Mouse (Mus musculus) CD4-positive, CD25-positive, alpha-beta regulatory T cell, adult 4 months (primary cell): ENCODE results near the gene Ppp1cb. TPM values are rescaled to one million over a fixed set of nuclear protein-coding genes. Genes with fewer than 3 reads are reported as not detected.
A peak's percentile ranks its signal among the peaks of the same experiment; 100 is the strongest.
"Not testable (repeated sequence)": the region's sequence is repeated elsewhere in the genome, so short reads cannot be mapped to it uniquely, and the experiment has no call there.

Source experiments
- ATAC-seq: one replicate; pipeline ENCODE4 v1.8.0; 2017
- polyA plus RNA-seq, 2 experiments: library from polyadenylated mRNA; unstranded; fragments of 100-300 nt; shearing (Covaris generic); gene quantifications; one replicate each; pipeline ENCODE4 v1.2.1; 2017

Ppp1cb gene
- 100 to 1,000 TPM in 1 of 2 experiments, 10 to 100 TPM in 1; 71.3 to 138 TPM for polyA plus RNA-seq

GRCm38 (mm10) chr5:32458408-32459143, at the start of gene Ppp1cb:
Gene Ppp1cb, plus strand, starts transcription at chr5:32458843.
- ATAC-seq = peak; percentile 92

- ATAC-seq = no peak
Measured at GRCm38 (mm10) chr5:32409747-32410146, 48.9 kb upstream of the Ppp1cb start.

- no peak for ATAC-seq
Measured at GRCm38 (mm10) chr5:32410954-32411688, 47.5 kb upstream of the Ppp1cb start.

- no peak for ATAC-seq
Measured at GRCm38 (mm10) chr5:32412186-32412950, 46.3 kb upstream of the Ppp1cb start.

GRCm38 (mm10) chr5:32413083-32413482, 45.6 kb upstream of the Ppp1cb start:
- ATAC-seq = no peak

GRCm38 (mm10) chr5:32413569-32413968, 45.1 kb upstream of the Ppp1cb start:
- no peak for ATAC-seq

- ATAC-seq = no peak
Measured at GRCm38 (mm10) chr5:32414461-32414985, 44.1 kb upstream of the Ppp1cb start.

GRCm38 (mm10) chr5:32415554-32415953, 43.1 kb upstream of the Ppp1cb start:
- no peak for ATAC-seq

GRCm38 (mm10) chr5:32416881-32417280, 41.8 kb upstream of the Ppp1cb start:
- ATAC-seq = no peak

- no peak for ATAC-seq
Measured at GRCm38 (mm10) chr5:32422081-32422589, 36.5 kb upstream of the Ppp1cb start.

GRCm38 (mm10) chr5:32423339-32424046, 35.1 kb upstream of the Ppp1cb start:
- no peak for ATAC-seq

- ATAC-seq = no peak
Measured at GRCm38 (mm10) chr5:32424464-32424863, 34.2 kb upstream of the Ppp1cb start.

GRCm38 (mm10) chr5:32425485-32426171, 33.0 kb upstream of the Ppp1cb start:
- no peak for ATAC-seq

GRCm38 (mm10) chr5:32430399-32430798, 28.2 kb upstream of the Ppp1cb start:
- peak; percentile 51 for ATAC-seq

- not testable (repeated sequence) for ATAC-seq
Measured at GRCm38 (mm10) chr5:32434346-32434745, 24.3 kb upstream of the Ppp1cb start.

- no peak for ATAC-seq
Measured at GRCm38 (mm10) chr5:32435612-32436011, 23.0 kb upstream of the Ppp1cb start.

- ATAC-seq = no peak
Measured at GRCm38 (mm10) chr5:32437901-32438563, 20.6 kb upstream of the Ppp1cb start.

- ATAC-seq = no peak
Measured at GRCm38 (mm10) chr5:32438564-32438922, 20.1 kb upstream of the Ppp1cb start.

GRCm38 (mm10) chr5:32441336-32441735, 17.3 kb upstream of the Ppp1cb start:
- no peak for ATAC-seq

GRCm38 (mm10) chr5:32441992-32442575, 16.6 kb upstream of the Ppp1cb start:
- ATAC-seq = no peak
